Mouse (Mus musculus) midbrain, embryonic 16.5 days (tissue): Measurements from ENCODE around the gene Cnpy4. TPM values are rescaled to one million over a fixed set of nuclear protein-coding genes. Genes with fewer than 3 reads are reported as not detected.

Source experiments
- ATAC-seq: fragments of 200-750 bp; cut with Nextera tagmentation; 2 replicates; pipeline ENCODE4 v1.8.0; 2017; ENCODE audit warnings: moderate TSS enrichment
- H3K27ac ChIP-seq: fragments of 300-500 bp; sonication (generic); 2 replicates; pipeline ENCODE4 v1.5.1; 2014; ENCODE audit warnings: mild to moderate bottlenecking, low read length, mixed read lengths
- H3K27me3 ChIP-seq: fragments of 300-500 bp; sonication (generic); 2 replicates; pipeline ENCODE4 v1.6.1; 2014; ENCODE audit warnings: low read depth, low read length, mixed read lengths; ENCODE audit not compliant: control insufficient read depth, insufficient read depth
- H3K36me3 ChIP-seq: fragments of 300-500 bp; sonication (generic); 2 replicates; pipeline ENCODE4 v1.6.1; 2014; ENCODE audit warnings: mild to moderate bottlenecking, low read length, moderate library complexity, mixed read lengths; ENCODE audit not compliant: control insufficient read depth, insufficient read depth
- H3K4me1 ChIP-seq: fragments of 300-500 bp; sonication (generic); 2 replicates; pipeline ENCODE4 v1.6.1; 2014; ENCODE audit warnings: mild to moderate bottlenecking, low read length, mixed read lengths; ENCODE audit not compliant: control insufficient read depth, insufficient read depth
- H3K4me2 ChIP-seq: fragments of 300-500 bp; sonication (generic); 2 replicates; pipeline ENCODE4 v1.6.1; 2014; ENCODE audit warnings: mild to moderate bottlenecking, low read length, mixed read lengths
- H3K4me3 ChIP-seq: fragments of 300-500 bp; sonication (generic); 2 replicates; pipeline ENCODE4 v1.5.1; 2014; ENCODE audit warnings: low read depth, mild to moderate bottlenecking, low read length, moderate library complexity, mixed read lengths
- H3K9ac ChIP-seq: fragments of 300-500 bp; sonication (generic); 2 replicates; pipeline ENCODE4 v1.6.1; 2014; ENCODE audit warnings: low read depth, low read length, mixed read lengths
- H3K9me3 ChIP-seq: fragments of 300-500 bp; sonication (generic); replicated peaks from 2 replicates; pipeline ENCODE4 v1.6.1; 2014; ENCODE audit warnings: mild to moderate bottlenecking, low read length, mixed read lengths; ENCODE audit not compliant: control insufficient read depth, poor library complexity, severe bottlenecking
- WGBS: fragments of 180-500 bp; shearing (Covaris S2); extraction: QIAGEN DNeasy Blood & Tissue Kit; methylation state at CpG from one replicate; pipeline ENCODE4 v1.1.7; 2014; 5-methylcytosine and 5-hydroxymethylcytosine counted together
- polyA plus RNA-seq: library from polyadenylated mRNA; unstranded; fragments of >200 nt; fragmentation: Nextera tagmentation; extraction: Ambion mirVana; gene quantifications from 2 replicates; pipeline ENCODE4 v1.2.1, GENCODE M21; 2015

The Cnpy4 gene
- 29.0 and 33.7 TPM in 2 replicates for polyA plus RNA-seq

- peak within 1 kb of the TSS; percentile 82 for H3K27ac ChIP-seq
- no peaks in the 10 kb centered on the region for H3K27me3 ChIP-seq
- ATAC-seq = peak; percentile 82
- H3K9ac ChIP-seq = peak within 1 kb of the TSS; percentile 86
- peaks cover 9% of the 10 kb centered on the region for H3K36me3 ChIP-seq
- peaks cover 18% of the 10 kb centered on the region for H3K4me1 ChIP-seq
- H3K4me3 ChIP-seq = peak within 1 kb of the TSS; percentile 80
- H3K9me3 ChIP-seq = no peaks in the 10 kb centered on the region
- WGBS = under 1% methylated on average over 31 of the region's 31 CpGs
- peak within 1 kb of the TSS; percentile 68 for H3K4me2 ChIP-seq
These were observed at the start of gene Cnpy4, which contains the start of gene Taf6 for GRCm38 (mm10) chr5:138186950-138187638. TSS of gene Cnpy4 (plus strand) at chr5:138187485. TSS of gene Taf6 (minus strand) at chr5:138187451.

- Histone ChIP-seq H3K4me1 (no peaks in the 10 kb centered on the region), H3K9me3 (no peaks in the 10 kb centered on the region), H3K27me3 (no peaks in the 10 kb centered on the region), H3K27ac (no peak overlapping the region), H3K4me3 (no peak overlapping the region), H3K36me3 (peaks cover 23% of the 10 kb centered on the region), H3K9ac (no peak overlapping the region), H3K4me2 (no peak overlapping the region)
- WGBS = 61% methylated on average over 8 of the region's 8 CpGs
- 0 out of 2 replicates have a peak, but pooled peaks have one; percentile 64 for ATAC-seq
These were observed 49.2 kb upstream of the Cnpy4 start for GRCm38 (mm10) chr5:138137935-138138549.

GRCm38 (mm10) chr5:138138585-138138984, 48.7 kb upstream of the Cnpy4 start:
- H3K4me2 ChIP-seq = no peak overlapping the region

DNA sequence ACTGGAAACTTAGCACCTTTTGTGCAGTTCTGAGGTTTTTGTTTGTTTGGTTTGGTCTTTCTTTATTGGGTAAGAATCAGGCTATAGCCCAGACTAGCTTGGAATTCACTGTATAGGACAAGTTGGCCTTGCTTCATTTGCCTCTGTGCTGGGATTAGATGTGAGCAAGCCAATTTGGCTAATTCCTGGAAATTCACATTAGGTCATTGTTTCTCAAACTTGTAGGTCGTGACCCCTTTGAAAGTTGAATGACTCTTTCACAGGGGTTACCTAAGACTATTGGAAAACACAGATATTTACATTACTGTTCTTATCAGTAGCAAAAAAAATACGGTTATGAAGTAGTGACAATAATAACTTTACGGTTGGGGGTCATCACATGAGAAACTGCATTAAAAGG, 32.9 kb upstream of the Cnpy4 start:
- H3K9me3 ChIP-seq = no peaks in the 10 kb centered on the region
- no peak overlapping the region; the same call in 1 of the 2 replicates for H3K27ac ChIP-seq
- H3K4me1 ChIP-seq = peaks cover 8% of the 10 kb centered on the region
- no peaks in the 10 kb centered on the region for H3K27me3 ChIP-seq
- peak overlapping the region; percentile 91 for H3K9ac ChIP-seq
- ATAC-seq = no peak
- H3K4me3 ChIP-seq = peak overlapping the region; percentile 89
- H3K36me3 ChIP-seq = peaks cover 16% of the 10 kb centered on the region
- 88% methylated on average over 3 of the region's 3 CpGs for WGBS
- peak overlapping the region; percentile 92 for H3K4me2 ChIP-seq

More at GRCm38 (mm10) chr5:138138585-138138984, 48.7 kb upstream of the Cnpy4 start:
- whole genome bisulfite sequencing = 76% methylated on average over 4 of the region's 4 CpGs
- peaks cover 21% of the 10 kb centered on the region for H3K36me3 ChIP-seq
- H3K9ac ChIP-seq = no peak overlapping the region
- H3K27ac ChIP-seq = no peak overlapping the region
- no peak for ATAC-seq
- no peaks in the 10 kb centered on the region for H3K4me1 ChIP-seq
- no peak overlapping the region for H3K4me3 ChIP-seq
- H3K9me3 ChIP-seq = no peaks in the 10 kb centered on the region
- no peaks in the 10 kb centered on the region for H3K27me3 ChIP-seq

GRCm38 (mm10) chr5:138155443-138155976, 31.8 kb upstream of the Cnpy4 start, which contains the start of gene Zfp113:
TSS of gene Zfp113 (minus strand) at chr5:138155744.
- Histone ChIP-seq H3K27ac (peak within 1 kb of the TSS; percentile 94), H3K27me3 (no peaks in the 10 kb centered on the region), H3K36me3 (peaks cover 13% of the 10 kb centered on the region), H3K4me3 (peak within 1 kb of the TSS; percentile 89), H3K4me1 (peaks cover 11% of the 10 kb centered on the region), H3K9me3 (no peaks in the 10 kb centered on the region), H3K4me2 (peak within 1 kb of the TSS; percentile 92), H3K9ac (peak within 1 kb of the TSS; percentile 91)
- WGBS = under 1% methylated on average over 31 of the region's 31 CpGs
- peak; percentile 97 for ATAC-seq

DNA sequence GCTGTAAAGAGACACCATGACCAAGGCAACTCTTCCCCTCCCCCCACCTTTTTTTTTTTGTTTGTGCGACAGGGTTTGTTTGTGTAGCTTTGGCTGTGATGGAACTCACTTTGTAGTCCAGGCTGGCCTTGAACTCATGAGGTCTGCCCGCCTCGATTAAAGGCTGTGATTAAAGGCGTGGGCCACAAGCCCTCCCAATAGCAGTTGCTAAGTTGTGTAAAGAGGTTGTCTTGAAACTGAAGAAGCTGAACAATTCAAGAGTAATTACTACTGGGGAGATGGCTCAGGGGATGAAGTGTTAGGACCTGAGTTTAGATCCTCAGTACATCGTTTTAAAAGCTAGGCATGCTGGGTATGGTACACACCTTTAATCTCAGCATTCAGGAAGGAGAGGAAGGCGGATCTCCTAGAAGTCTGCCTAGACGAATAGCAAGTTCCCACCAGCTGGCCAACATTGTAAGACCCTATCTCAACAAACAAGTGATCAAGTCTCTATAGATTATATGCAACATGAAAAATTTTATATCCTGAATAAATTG, 27.0 kb upstream of the Cnpy4 start:
- H3K27ac ChIP-seq = peak overlapping the region; percentile 83
- peaks cover 18% of the 10 kb centered on the region; the same call in 1 of the 2 replicates for H3K36me3 ChIP-seq
- H3K9me3 ChIP-seq = no peaks in the 10 kb centered on the region
- 68% methylated on average over 7 of the region's 7 CpGs for WGBS
- no peak for ATAC-seq
- peak overlapping the region; percentile 85 for H3K9ac ChIP-seq
- H3K4me1 ChIP-seq = peaks cover 19% of the 10 kb centered on the region
- H3K4me2 ChIP-seq = peak overlapping the region; percentile 67
- no peaks in the 10 kb centered on the region for H3K27me3 ChIP-seq
- peak overlapping the region; percentile 81 for H3K4me3 ChIP-seq

GRCm38 (mm10) chr5:138160842-138161665, 26.2 kb upstream of the Cnpy4 start, which contains the start of gene Cops6:
TSS of gene Cops6 (plus strand) at chr5:138161071.
- ATAC-seq = peak; percentile 96
- Histone ChIP-seq H3K27ac (peak within 1 kb of the TSS; percentile 83), H3K4me1 (peaks cover 19% of the 10 kb centered on the region), H3K4me2 (peak within 1 kb of the TSS; percentile 82), H3K9me3 (no peaks in the 10 kb centered on the region), H3K9ac (peak within 1 kb of the TSS; percentile 85), H3K36me3 (peaks cover 24% of the 10 kb centered on the region), H3K4me3 (peak within 1 kb of the TSS; percentile 81), H3K27me3 (no peaks in the 10 kb centered on the region)
- WGBS = under 1% methylated on average over 37 of the region's 42 CpGs

DNA sequence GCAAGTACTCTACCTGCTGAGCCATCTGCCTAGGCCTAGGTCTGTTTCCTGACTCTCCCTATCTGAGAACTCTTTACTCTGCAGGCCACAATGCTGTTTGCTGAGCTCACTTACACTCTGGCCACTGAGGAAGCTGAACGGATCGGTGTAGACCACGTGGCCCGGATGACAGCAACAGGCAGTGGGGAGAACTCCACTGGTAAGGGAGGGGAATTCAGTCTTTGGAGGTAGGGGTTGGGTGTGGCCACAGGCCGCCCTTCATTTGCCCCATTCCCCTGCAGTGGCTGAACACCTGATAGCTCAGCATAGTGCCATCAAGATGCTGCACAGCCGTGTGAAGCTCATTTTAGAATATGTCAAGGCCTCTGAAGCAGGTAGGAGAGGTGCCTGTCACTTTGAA, 24.2 kb upstream of the Cnpy4 start:
- H3K36me3 ChIP-seq = peaks cover 38% of the 10 kb centered on the region
- 77% methylated on average over 6 of the region's 6 CpGs for WGBS

More for the DNA sequence above, 24.2 kb upstream of the Cnpy4 start:
- Histone ChIP-seq H3K27ac (no peak overlapping the region), H3K27me3 (no peaks in the 10 kb centered on the region), H3K9ac (no peak overlapping the region), H3K4me1 (peaks cover 19% of the 10 kb centered on the region), H3K4me3 (no peak overlapping the region), H3K4me2 (no peak overlapping the region), H3K9me3 (no peaks in the 10 kb centered on the region)
- ATAC-seq = no peak
